ENCODE assay signal across 11 mouse cellular contexts in the genomic region with DNA sequence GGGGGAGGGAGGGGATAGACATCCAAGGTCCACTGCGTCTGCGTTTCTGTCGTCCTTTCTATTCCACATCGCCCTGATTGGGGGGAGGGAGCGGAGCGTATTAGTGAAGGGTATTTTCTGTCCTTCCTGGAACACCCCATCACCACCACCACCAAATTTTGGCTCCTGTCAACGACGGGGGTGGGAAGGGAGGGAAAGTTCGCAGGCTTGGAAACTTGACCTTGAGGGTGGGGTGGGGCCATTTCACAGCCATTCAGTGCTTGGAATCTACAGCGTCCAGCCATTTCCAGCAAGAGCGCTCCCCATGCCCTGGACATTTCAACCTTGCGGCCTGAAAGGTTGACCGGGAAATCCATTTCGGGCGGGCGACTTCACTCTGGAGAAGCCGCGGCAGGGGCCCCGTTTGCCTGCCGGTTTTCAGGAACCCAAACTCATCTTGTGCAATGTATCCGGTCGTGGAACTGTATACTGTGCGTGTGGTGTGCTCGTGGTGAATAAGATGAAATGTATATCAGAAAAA. TPM values are rescaled to one million over a fixed set of nuclear protein-coding genes. Genes with fewer than 3 reads are reported as not detected.
DNase-seq lines count a peak whose midpoint lies in the region; ATAC-seq and TF ChIP-seq lines count a peak whose summit lies in the region.
"Had no signal": no experiment of that assay in that cellular context is flagged by ENCODE, and none has a peak within 500 bp of the region (broad histone marks: within the 10 kb centered on the region; RNA-seq: fewer than 3 reads in every experiment).

No protein-coding gene starts in this region.

- no peak for ATAC-seq in embryonic facial prominence, embryonic 15.5 days (ENCODE audit: insufficient number of reproducible peaks, low FRiP score, low TSS enrichment, low read depth)
- no peak for ATAC-seq in midbrain, embryonic 15.5 days (replicated peaks)

- no peak overlapping the region for H3K9ac ChIP-seq in embryonic facial prominence, embryonic 15.5 days
- no peak overlapping the region for H3K9ac ChIP-seq in midbrain, embryonic 15.5 days

- peaks cover 42% of the 10 kb centered on the region for H3K4me1 ChIP-seq in heart, embryonic 10.5 days
- H3K4me1 ChIP-seq in embryonic facial prominence, embryonic 15.5 days, result peaks cover 36% of the 10 kb centered on the region
- H3K4me1 ChIP-seq in limb, embryonic 10.5 days, result peaks cover 37% of the 10 kb centered on the region
- H3K4me1 ChIP-seq in midbrain, embryonic 15.5 days, result peaks cover 34% of the 10 kb centered on the region
- H3K4me1 ChIP-seq in thymus, adult 2 months (replicated peaks; ENCODE audit: control insufficient read depth, insufficient read depth, low read length), result peaks cover 15% of the 10 kb centered on the region

- H3K9me3 ChIP-seq in heart, embryonic 10.5 days, result no peaks in the 10 kb centered on the region
- H3K9me3 ChIP-seq in embryonic facial prominence, embryonic 15.5 days (replicated peaks), result no peaks in the 10 kb centered on the region
- no peaks in the 10 kb centered on the region for H3K9me3 ChIP-seq in limb, embryonic 10.5 days (replicated peaks)
- H3K9me3 ChIP-seq in midbrain, embryonic 15.5 days, result no peaks in the 10 kb centered on the region

- peak overlapping the region; percentile 9; the same call in 1 of the 2 replicates for H3K4me2 ChIP-seq in embryonic facial prominence, embryonic 15.5 days (replicated peaks)
- H3K4me2 ChIP-seq in midbrain, embryonic 15.5 days, result peak overlapping the region; percentile 51

- H3K27me3 ChIP-seq in heart, embryonic 10.5 days (ENCODE audit: insufficient read depth, poor library complexity, severe bottlenecking), result peaks cover 97% of the 10 kb centered on the region
- H3K27me3 ChIP-seq in embryonic facial prominence, embryonic 15.5 days, result peaks cover 100% of the 10 kb centered on the region
- peaks cover 100% of the 10 kb centered on the region for H3K27me3 ChIP-seq in limb, embryonic 10.5 days (ENCODE audit: low read depth, poor library complexity, severe bottlenecking)
- H3K27me3 ChIP-seq in midbrain, embryonic 15.5 days (replicated peaks), result peaks cover 50% of the 10 kb centered on the region
- peaks cover 51% of the 10 kb centered on the region for H3K27me3 ChIP-seq in thymus, adult 2 months (ENCODE audit: control insufficient read depth, insufficient read depth, low read length)

- 2% methylated on average over 24 of the region's 24 CpGs for WGBS in heart, embryonic 10.5 days
- WGBS in embryonic facial prominence, embryonic 15.5 days, result under 1% methylated on average over 24 of the region's 24 CpGs
- WGBS in limb, embryonic 10.5 days, result 2% methylated on average over 24 of the region's 24 CpGs
- WGBS in midbrain, embryonic 15.5 days, result 1% methylated on average over 24 of the region's 24 CpGs
- WGBS in thymus, adult 2 months, result 5% methylated on average over 24 of the region's 24 CpGs

- no peak for TF ChIP-seq CTCF in thymus, adult 2 months (IDR thresholded peaks at IDR 0.05; ENCODE audit: borderline replicate concordance, control insufficient read depth, extremely low read depth, insufficient read depth, low read length, poor library complexity)

- no peak for DNase-seq in heart, embryonic 10.5 days (ENCODE audit: low spot score)
- no peak for DNase-seq in heart, adult 18-20 months
- DNase-seq in limb, embryonic 10.5 days (ENCODE audit: low spot score), result peak; percentile 46
- no peak for DNase-seq in retina, postnatal 1 day
- no peak for DNase-seq in gastrocnemius, adult 8-10 months (ENCODE audit: low spot score in 2 of 2)
- no peak for DNase-seq in thymus, adult 2 months
- DNase-seq: kidney, adult 8-10 months; left cerebral cortex, postnatal 4 days had no signal

- no peaks in the 10 kb centered on the region for H3K36me3 ChIP-seq in heart, embryonic 10.5 days
- no peaks in the 10 kb centered on the region for H3K36me3 ChIP-seq in embryonic facial prominence, embryonic 15.5 days
- no peaks in the 10 kb centered on the region for H3K36me3 ChIP-seq in limb, embryonic 10.5 days
- H3K36me3 ChIP-seq in midbrain, embryonic 15.5 days (replicated peaks), result no peaks in the 10 kb centered on the region
- no peaks in the 10 kb centered on the region for H3K36me3 ChIP-seq in thymus, adult 2 months (ENCODE audit: control insufficient read depth, insufficient read depth, low read length)

- H3K27ac ChIP-seq in heart, embryonic 10.5 days, result no peak overlapping the region
- no peak overlapping the region for H3K27ac ChIP-seq in embryonic facial prominence, embryonic 15.5 days (replicated peaks)
- H3K27ac ChIP-seq in limb, embryonic 10.5 days, result no peak overlapping the region
- H3K27ac ChIP-seq in midbrain, embryonic 15.5 days, result no peak overlapping the region
- no peak overlapping the region for H3K27ac ChIP-seq in thymus, adult 2 months (ENCODE audit: control insufficient read depth, insufficient read depth, low read length)

- no peak for TF ChIP-seq POLR2A in thymus, adult 2 months (IDR thresholded peaks at IDR 0.05; ENCODE audit: control insufficient read depth, extremely low read depth, insufficient read depth, low read length, poor library complexity)

- H3K4me3 ChIP-seq in heart, embryonic 10.5 days, result peak overlapping the region; percentile 40
- H3K4me3 ChIP-seq in embryonic facial prominence, embryonic 15.5 days (replicated peaks), result peak overlapping the region; percentile 9; the same call in 1 of the 2 replicates
- H3K4me3 ChIP-seq in limb, embryonic 10.5 days, result peak overlapping the region; percentile 31
- H3K4me3 ChIP-seq in midbrain, embryonic 15.5 days, result peak overlapping the region; percentile 50
- no peak overlapping the region for H3K4me3 ChIP-seq in thymus, adult 2 months (ENCODE audit: control insufficient read depth, insufficient read depth, low read length)

RNA-seq across cellular contexts. Expression of gene Slc32a1, which starts 4.7 kb away (rescaled TPM):
- polyA plus RNA-seq in heart, embryonic 10.5 days (2016; fragmentation: Nextera tagmentation; extraction: Ambion mirVana), result not detected in 2 replicates
- total RNA-seq in heart, adult 18-20 months (2021), result not detected
- polyA plus RNA-seq in embryonic facial prominence, embryonic 15.5 days (2015; fragmentation: Nextera tagmentation; extraction: Ambion mirVana), result 0.05 and 0.08 TPM in 2 replicates
- polyA plus RNA-seq in limb, embryonic 10.5 days (2016; fragmentation: Nextera tagmentation; extraction: Ambion mirVana), result not detected in 2 replicates
- polyA plus RNA-seq in midbrain, embryonic 15.5 days (2015; fragmentation: Nextera tagmentation; extraction: Ambion mirVana), result 9.8 and 10.5 TPM in 2 replicates
- not detected for total RNA-seq in gastrocnemius, adult 8-10 months (2022)
- 0.11 and 0.13 TPM in 2 replicates for polyA plus RNA-seq in thymus, adult 2 months (2012; rRNA removed)
- total RNA-seq: neutrophil, adult 5-6 weeks had no signal

RNA-seq across cellular contexts. Expression of gene Actr5, which starts 9.5 kb away (rescaled TPM):
- polyA plus RNA-seq in heart, embryonic 10.5 days (2016; fragmentation: Nextera tagmentation; extraction: Ambion mirVana), result 8.5 and 12.7 TPM in 2 replicates
- 1 to 10 TPM; 5.0 to 5.8 TPM for total RNA-seq in heart, adult 18-20 months (2021)
- 12.0 and 13.1 TPM in 2 replicates for polyA plus RNA-seq in embryonic facial prominence, embryonic 15.5 days (2015; fragmentation: Nextera tagmentation; extraction: Ambion mirVana)
- polyA plus RNA-seq in limb, embryonic 10.5 days (2016; fragmentation: Nextera tagmentation; extraction: Ambion mirVana), result 13.8 and 16.2 TPM in 2 replicates
- polyA plus RNA-seq in midbrain, embryonic 15.5 days (2015; fragmentation: Nextera tagmentation; extraction: Ambion mirVana), result 11.7 and 12.8 TPM in 2 replicates
- 1 to 10 TPM; 2.3 to 3.8 (median 3.2) TPM for total RNA-seq in gastrocnemius, adult 8-10 months (2022)
- 24.8 and 26.2 TPM in 2 replicates for polyA plus RNA-seq in thymus, adult 2 months (2012; rRNA removed)

RNA-seq across cellular contexts. Expression of gene Ppp1r16b, which starts 50.0 kb away (rescaled TPM):
- 4.1 and 4.7 TPM in 2 replicates for polyA plus RNA-seq in heart, embryonic 10.5 days (2016; fragmentation: Nextera tagmentation; extraction: Ambion mirVana)
- 10 to 100 TPM; 11.6 to 16.1 TPM for total RNA-seq in heart, adult 18-20 months (2021)
- 5.3 and 5.7 TPM in 2 replicates for polyA plus RNA-seq in embryonic facial prominence, embryonic 15.5 days (2015; fragmentation: Nextera tagmentation; extraction: Ambion mirVana)
- polyA plus RNA-seq in limb, embryonic 10.5 days (2016; fragmentation: Nextera tagmentation; extraction: Ambion mirVana), result 4.4 TPM in 2 replicates
- 21.0 and 23.4 TPM in 2 replicates for polyA plus RNA-seq in midbrain, embryonic 15.5 days (2015; fragmentation: Nextera tagmentation; extraction: Ambion mirVana)
- total RNA-seq in gastrocnemius, adult 8-10 months (2022), result 1 to 10 TPM; 2.4 to 3.0 (median 2.7) TPM
- polyA plus RNA-seq in thymus, adult 2 months (2012; rRNA removed), result 55.8 and 61.4 TPM in 2 replicates
